Mouse (Mus musculus): ENCODE measurements around the gene Trpv4. TPM values are rescaled to one million over a fixed set of nuclear protein-coding genes. Genes with fewer than 3 reads are reported as not detected.

Trpv4 gene
- polyA plus RNA-seq, 1 experiment from 2014 or later, result 2.2 TPM

DNA sequence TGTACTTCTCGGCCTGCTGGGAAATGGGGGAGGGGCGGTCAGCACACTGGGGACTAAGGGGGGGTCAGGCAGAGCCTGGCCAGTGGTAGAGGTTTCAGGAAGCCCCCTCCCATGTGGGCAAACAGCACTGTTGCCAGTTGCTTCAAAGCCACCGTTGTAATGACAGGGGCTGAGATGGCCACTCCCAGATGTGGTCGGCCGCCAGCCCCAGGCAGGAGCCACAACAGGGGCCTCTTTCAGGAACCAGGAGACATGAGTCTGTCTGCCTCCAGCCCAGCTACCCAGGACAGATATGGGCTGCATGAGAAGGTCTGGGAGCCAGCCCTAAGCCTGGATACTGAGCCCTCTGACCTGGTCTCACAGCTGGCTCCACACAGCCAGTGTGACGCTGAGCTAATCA, 13.3 kb downstream of the Trpv4 start:
- Histone ChIP-seq H3K9me3 (no peaks in the 10 kb centered on the region), H3K27me3 (peaks cover 6% of the 10 kb centered on the region; the same call in 1 of the 2 replicates), H3K4me3 (no peak overlapping the region), H3K4me1 (peaks cover 17% of the 10 kb centered on the region), H3K9ac (no peak overlapping the region), H3K4me2 (no peak overlapping the region), H3K27ac (no peak overlapping the region), H3K36me3 (no peaks in the 10 kb centered on the region)
- ATAC-seq (ENCODE audit: borderline replicate concordance, extremely low read depth, low FRiP score, low TSS enrichment), result no peak
- WGBS, result 33% methylated on average over 6 of the region's 6 CpGs

DNA sequence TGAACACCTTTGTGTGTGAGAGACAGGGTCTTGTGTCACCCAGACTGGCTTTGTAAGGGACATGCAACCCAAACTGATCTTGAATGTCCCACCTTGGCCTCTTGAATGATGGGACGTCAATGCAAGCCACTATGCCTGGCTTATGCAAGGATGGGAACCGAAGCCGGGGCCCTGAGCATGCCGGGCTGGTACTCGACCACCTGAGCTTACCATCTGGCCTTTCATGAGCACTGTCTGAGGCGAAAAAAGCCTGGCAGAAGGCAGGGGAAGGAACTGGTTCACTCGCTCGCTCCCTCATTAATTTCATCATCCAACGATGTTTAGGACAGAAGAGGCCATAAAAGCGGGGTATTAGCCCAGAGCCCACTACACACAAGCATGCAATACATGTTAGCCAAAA, 17.4 kb downstream of the Trpv4 start:
- Histone ChIP-seq H3K27ac (no peak overlapping the region), H3K4me1 (peaks cover 8% of the 10 kb centered on the region), H3K4me3 (no peak overlapping the region), H3K9ac (no peak overlapping the region), H3K9me3 (no peaks in the 10 kb centered on the region), H3K27me3 (peaks cover 17% of the 10 kb centered on the region; the same call in 1 of the 2 replicates), H3K36me3 (no peaks in the 10 kb centered on the region), H3K4me2 (no peak overlapping the region)
- ATAC-seq (ENCODE audit: borderline replicate concordance, extremely low read depth, low FRiP score, low TSS enrichment), result no peak
- 79% methylated on average over 10 of the region's 10 CpGs for WGBS

- H3K36me3 ChIP-seq, result no peaks in the 10 kb centered on the region
- peak; percentile 31; the same call in 1 of the 2 replicates for ATAC-seq (ENCODE audit: borderline replicate concordance, extremely low read depth, low FRiP score, low TSS enrichment)
- H3K4me2 ChIP-seq, result peak overlapping the region; percentile 42
- WGBS, result 19% methylated on average over 7 of the region's 7 CpGs
- peaks cover 8% of the 10 kb centered on the region for H3K4me1 ChIP-seq
- peaks cover 17% of the 10 kb centered on the region; the same call in 1 of the 2 replicates for H3K27me3 ChIP-seq
- no peak overlapping the region for H3K27ac ChIP-seq
- H3K4me3 ChIP-seq, result no peak overlapping the region
- H3K9me3 ChIP-seq, result no peaks in the 10 kb centered on the region
- no peak overlapping the region for H3K9ac ChIP-seq
These were observed 18.6 kb downstream of the Trpv4 start for GRCm38 (mm10) chr5:114639645-114639957.

- Histone ChIP-seq H3K4me1 (peaks cover 8% of the 10 kb centered on the region), H3K9me3 (no peaks in the 10 kb centered on the region), H3K36me3 (no peaks in the 10 kb centered on the region), H3K27ac (no peak overlapping the region), H3K4me2 (peak overlapping the region; percentile 42), H3K4me3 (no peak overlapping the region), H3K9ac (no peak overlapping the region), H3K27me3 (peaks cover 17% of the 10 kb centered on the region; the same call in 1 of the 2 replicates)
- 11% methylated on average over 22 of the region's 22 CpGs for WGBS
- ATAC-seq (ENCODE audit: borderline replicate concordance, extremely low read depth, low FRiP score, low TSS enrichment), result peak; percentile 69; the same call in 1 of the 2 replicates
These were observed 19.2 kb downstream of the Trpv4 start for GRCm38 (mm10) chr5:114638769-114639644.

DNA sequence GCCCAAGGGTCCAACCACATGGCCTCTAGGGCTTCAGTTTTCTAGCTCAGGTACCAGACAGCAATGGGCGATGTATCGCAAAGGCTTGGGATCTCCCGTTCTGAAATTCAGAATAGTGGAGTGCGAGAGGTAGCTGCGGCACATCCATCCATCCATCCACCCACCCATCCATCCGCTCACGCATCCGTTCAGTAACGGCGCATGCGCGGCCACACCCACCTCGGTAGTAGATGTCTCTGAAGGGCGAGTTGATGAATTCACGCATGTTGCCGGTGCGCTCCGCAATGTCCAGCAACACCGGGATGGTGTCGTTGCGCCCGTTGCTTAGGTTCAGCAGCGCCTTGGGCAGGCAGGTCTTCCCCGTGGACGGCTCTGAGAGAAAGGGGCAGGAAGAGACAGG, 22.1 kb downstream of the Trpv4 start:
- Histone ChIP-seq H3K27ac (no peak overlapping the region), H3K4me3 (no peak overlapping the region), H3K9me3 (no peaks in the 10 kb centered on the region), H3K4me1 (peaks cover 8% of the 10 kb centered on the region), H3K9ac (no peak overlapping the region), H3K36me3 (no peaks in the 10 kb centered on the region), H3K27me3 (peaks cover 17% of the 10 kb centered on the region; the same call in 1 of the 2 replicates), H3K4me2 (no peak overlapping the region)
- WGBS, result 75% methylated on average over 25 of the region's 25 CpGs
- no peak for ATAC-seq (ENCODE audit: borderline replicate concordance, extremely low read depth, low FRiP score, low TSS enrichment)

GRCm38 (mm10) chr5:114631336-114631735, 26.9 kb downstream of the Trpv4 start:
- no peaks in the 10 kb centered on the region for H3K9me3 ChIP-seq
- H3K4me2 ChIP-seq, result no peak overlapping the region
- no peaks in the 10 kb centered on the region for H3K36me3 ChIP-seq
- 39% methylated on average over 2 of the region's 2 CpGs for WGBS
- no peak for ATAC-seq (ENCODE audit: borderline replicate concordance, extremely low read depth, low FRiP score, low TSS enrichment)
- H3K27me3 ChIP-seq, result no peaks in the 10 kb centered on the region; the same call in 1 of the 2 replicates
- no peaks in the 10 kb centered on the region for H3K4me1 ChIP-seq
- no peak overlapping the region for H3K9ac ChIP-seq
- no peak overlapping the region for H3K4me3 ChIP-seq
- H3K27ac ChIP-seq, result no peak overlapping the region

- Histone ChIP-seq H3K9ac (no peak overlapping the region), H3K4me2 (no peak overlapping the region), H3K27ac (no peak overlapping the region), H3K9me3 (no peaks in the 10 kb centered on the region), H3K4me3 (no peak overlapping the region), H3K4me1 (no peaks in the 10 kb centered on the region), H3K36me3 (no peaks in the 10 kb centered on the region), H3K27me3 (no peaks in the 10 kb centered on the region)
- 18% methylated on average over 3 of the region's 3 CpGs for WGBS
- ATAC-seq (ENCODE audit: borderline replicate concordance, extremely low read depth, low FRiP score, low TSS enrichment), result no peak
These were observed 32.6 kb downstream of the Trpv4 start for GRCm38 (mm10) chr5:114625590-114625989.

DNA sequence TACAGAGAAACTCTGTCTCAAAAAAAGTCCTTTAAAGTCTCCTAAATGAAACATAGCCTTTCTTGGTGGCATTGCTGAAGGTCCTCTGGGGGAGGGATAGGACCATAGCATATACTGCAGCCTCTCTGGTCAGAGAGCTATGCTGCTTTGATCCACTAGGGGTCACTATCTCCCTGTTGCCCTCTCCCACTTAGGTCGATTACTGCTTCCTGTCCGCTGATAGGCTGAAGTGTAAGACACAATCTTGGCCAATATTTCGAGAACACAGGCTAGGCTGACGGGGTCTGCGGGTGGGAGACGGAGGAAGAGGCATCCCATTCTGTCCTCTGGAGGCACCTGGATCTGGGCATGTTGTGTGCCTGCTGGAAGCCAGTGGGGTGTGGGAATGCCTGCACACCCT, 37.9 kb downstream of the Trpv4 start:
- Histone ChIP-seq H3K4me1 (no peaks in the 10 kb centered on the region), H3K4me3 (no peak overlapping the region), H3K27me3 (no peaks in the 10 kb centered on the region; the same call in 1 of the 2 replicates), H3K36me3 (no peaks in the 10 kb centered on the region), H3K9ac (no peak overlapping the region), H3K4me2 (no peak overlapping the region), H3K9me3 (no peaks in the 10 kb centered on the region), H3K27ac (no peak overlapping the region)
- no peak for ATAC-seq (ENCODE audit: borderline replicate concordance, extremely low read depth, low FRiP score, low TSS enrichment)
- WGBS, result 33% methylated on average over 6 of the region's 6 CpGs

DNA sequence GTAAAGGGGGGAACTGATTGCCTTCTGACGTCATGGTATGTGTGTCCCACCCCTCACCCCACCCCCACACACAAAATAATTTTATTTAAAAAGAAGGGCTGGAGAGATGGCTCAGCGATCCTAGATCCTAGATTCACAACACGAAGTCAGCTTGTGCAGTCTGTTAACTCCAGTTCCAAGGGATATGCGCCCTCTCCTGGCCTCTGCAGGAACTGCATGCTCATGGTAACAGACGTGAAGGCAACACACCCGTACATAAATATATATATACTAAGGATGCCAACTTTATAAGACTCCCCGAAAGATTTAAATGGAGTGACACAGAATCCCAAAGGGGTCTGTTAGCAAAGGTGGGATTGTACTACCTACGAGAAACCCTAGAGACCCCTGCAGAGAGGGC, 39.4 kb downstream of the Trpv4 start:
- ATAC-seq (ENCODE audit: borderline replicate concordance, extremely low read depth, low FRiP score, low TSS enrichment), result no peak
- H3K27ac ChIP-seq, result no peak overlapping the region
- no peaks in the 10 kb centered on the region for H3K36me3 ChIP-seq
- no peaks in the 10 kb centered on the region; the same call in 1 of the 2 replicates for H3K27me3 ChIP-seq
- H3K4me1 ChIP-seq, result no peaks in the 10 kb centered on the region
- H3K4me2 ChIP-seq, result no peak overlapping the region
- H3K4me3 ChIP-seq, result no peak overlapping the region
- 25% methylated on average over 8 of the region's 8 CpGs for WGBS
- no peaks in the 10 kb centered on the region for H3K9me3 ChIP-seq
- no peak overlapping the region for H3K9ac ChIP-seq

GRCm38 (mm10) chr5:114617809-114618208, 40.4 kb downstream of the Trpv4 start:
- H3K4me2 ChIP-seq, result no peak overlapping the region
- H3K27me3 ChIP-seq, result no peaks in the 10 kb centered on the region; the same call in 1 of the 2 replicates
- H3K9me3 ChIP-seq, result no peaks in the 10 kb centered on the region
- no peak overlapping the region for H3K9ac ChIP-seq
- no peak overlapping the region for H3K4me3 ChIP-seq
- WGBS, result 67% methylated on average over 12 of the region's 12 CpGs
- no peaks in the 10 kb centered on the region for H3K4me1 ChIP-seq
- H3K27ac ChIP-seq, result no peak overlapping the region
- no peaks in the 10 kb centered on the region for H3K36me3 ChIP-seq
- ATAC-seq (ENCODE audit: borderline replicate concordance, extremely low read depth, low FRiP score, low TSS enrichment), result no peak

DNA sequence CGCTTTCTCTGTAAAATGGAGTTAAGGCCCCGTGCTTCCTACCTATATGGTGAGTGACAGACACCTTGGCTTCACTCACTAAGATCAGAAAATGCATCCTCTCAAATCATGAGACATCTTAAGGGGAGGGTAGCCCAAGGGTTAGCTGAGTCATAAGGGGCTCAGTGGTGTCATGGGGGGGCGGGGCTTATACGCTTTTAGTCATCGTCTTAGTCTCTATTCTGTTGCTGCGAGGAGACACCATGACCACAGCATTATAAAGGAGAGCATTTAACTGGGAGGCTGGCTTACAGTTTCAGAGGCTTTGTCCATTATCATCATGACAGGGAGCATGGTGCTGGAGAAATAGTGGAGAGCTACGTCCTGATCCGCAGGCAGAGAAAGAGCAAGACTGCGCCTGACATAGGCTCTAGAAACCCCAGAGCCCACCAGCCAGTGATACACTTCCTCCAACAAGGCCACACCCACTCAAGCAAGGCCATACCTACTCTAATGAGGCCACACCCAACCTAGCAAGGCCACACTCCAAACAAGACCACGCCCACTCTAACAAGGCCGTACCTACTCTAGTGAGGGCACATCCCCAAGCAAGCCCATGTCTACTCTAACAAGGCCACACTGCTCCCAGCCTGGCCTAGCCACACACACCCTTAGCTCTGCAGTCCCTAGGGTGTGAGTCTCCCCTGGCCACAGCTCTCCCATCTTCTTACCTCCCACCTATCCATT, 41.7 kb downstream of the Trpv4 start:
- Histone ChIP-seq H3K27ac (no peak overlapping the region), H3K9ac (no peak overlapping the region), H3K9me3 (no peaks in the 10 kb centered on the region), H3K27me3 (no peaks in the 10 kb centered on the region; the same call in 1 of the 2 replicates), H3K4me1 (no peaks in the 10 kb centered on the region), H3K36me3 (no peaks in the 10 kb centered on the region), H3K4me3 (no peak overlapping the region), H3K4me2 (no peak overlapping the region)
- WGBS, result 72% methylated on average over 11 of the region's 11 CpGs
- ATAC-seq (ENCODE audit: borderline replicate concordance, extremely low read depth, low FRiP score, low TSS enrichment), result no peak

DNA sequence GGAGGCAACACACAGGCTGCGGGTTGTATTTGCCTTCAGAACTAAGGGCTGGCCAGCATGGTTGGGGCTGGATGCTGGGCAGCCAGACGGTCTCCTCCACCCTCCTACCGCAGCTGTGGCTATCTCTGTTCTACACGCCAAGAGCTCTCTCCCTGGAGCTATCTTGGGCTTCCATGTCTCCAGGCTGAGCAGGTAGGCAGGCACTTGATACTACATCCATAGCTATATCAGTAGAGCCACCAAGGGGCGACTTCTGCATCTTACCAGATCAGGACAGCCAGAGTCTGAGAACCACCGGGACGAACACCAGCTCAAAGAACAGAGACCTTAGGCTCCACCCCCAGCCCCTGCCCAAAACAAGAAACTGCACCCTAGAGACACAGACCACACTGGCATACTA, 43.4 kb downstream of the Trpv4 start:
- H3K4me1 ChIP-seq, result no peaks in the 10 kb centered on the region
- H3K9me3 ChIP-seq, result no peaks in the 10 kb centered on the region
- 57% methylated on average over 7 of the region's 7 CpGs for WGBS
- no peak overlapping the region for H3K4me3 ChIP-seq
- no peaks in the 10 kb centered on the region; the same call in 1 of the 2 replicates for H3K27me3 ChIP-seq
- no peak for ATAC-seq (ENCODE audit: borderline replicate concordance, extremely low read depth, low FRiP score, low TSS enrichment)
- H3K9ac ChIP-seq, result no peak overlapping the region
- H3K27ac ChIP-seq, result no peak overlapping the region
- H3K36me3 ChIP-seq, result no peaks in the 10 kb centered on the region
- H3K4me2 ChIP-seq, result no peak overlapping the region
